19 mouse cellular contexts compared by ENCODE assay signal in genomic region chr19:29121394-29121793, GRCm38 (mm10).
"Had no signal": no experiment of that assay in that cellular context is flagged by ENCODE, and none has a peak within 500 bp of the region (broad histone marks: within the 10 kb centered on the region; RNA-seq: fewer than 3 reads in every experiment).

No protein-coding gene starts in this region.

- H3K9me3 ChIP-seq: intestine, embryonic 15.5 days; limb, embryonic 12.5 days; limb, embryonic 15.5 days; midbrain, embryonic 12.5 days; midbrain, embryonic 15.5 days; neural tube, embryonic 12.5 days; neural tube, embryonic 15.5 days; stomach, embryonic 15.5 days had no signal

- H3K27ac ChIP-seq: intestine, embryonic 15.5 days; limb, embryonic 12.5 days; limb, embryonic 15.5 days; liver, embryonic 14.5 days; macrophage; midbrain, embryonic 12.5 days; midbrain, embryonic 15.5 days; neural tube, embryonic 12.5 days; neural tube, embryonic 15.5 days; stomach, embryonic 15.5 days had no signal

- H3K9ac ChIP-seq: intestine, embryonic 15.5 days; limb, embryonic 12.5 days; limb, embryonic 15.5 days; liver, embryonic 14.5 days; liver, postnatal 0 days; lung, embryonic 14.5 days; midbrain, embryonic 12.5 days; midbrain, embryonic 15.5 days; neural tube, embryonic 12.5 days; neural tube, embryonic 15.5 days; stomach, embryonic 15.5 days had no signal

- H3K4me3 ChIP-seq: intestine, embryonic 15.5 days; limb, embryonic 12.5 days; limb, embryonic 15.5 days; midbrain, embryonic 12.5 days; midbrain, embryonic 15.5 days; neural tube, embryonic 12.5 days; neural tube, embryonic 15.5 days; stomach, embryonic 15.5 days had no signal

- ATAC-seq: intestine, embryonic 15.5 days; liver, postnatal 0 days; lung, postnatal 0 days; midbrain, embryonic 15.5 days had no signal

- H3K27me3 ChIP-seq: intestine, embryonic 15.5 days; limb, embryonic 12.5 days; limb, embryonic 15.5 days; midbrain, embryonic 12.5 days; midbrain, embryonic 15.5 days; neural tube, embryonic 12.5 days; neural tube, embryonic 15.5 days; stomach, embryonic 15.5 days had no signal

- H3K4me2 ChIP-seq: intestine, embryonic 15.5 days; limb, embryonic 12.5 days; limb, embryonic 15.5 days; liver, embryonic 11.5 days; lung, embryonic 14.5 days; midbrain, embryonic 12.5 days; midbrain, embryonic 15.5 days; neural tube, embryonic 12.5 days; neural tube, embryonic 15.5 days; stomach, embryonic 15.5 days had no signal

- H3K4me1 ChIP-seq: intestine, embryonic 15.5 days; limb, embryonic 15.5 days; midbrain, embryonic 12.5 days; midbrain, embryonic 15.5 days; neural tube, embryonic 12.5 days; neural tube, embryonic 15.5 days; stomach, embryonic 15.5 days had no signal

- DNase-seq: left cerebral cortex, postnatal 4 days; liver, postnatal 0 days; lung, embryonic 14.5 days; right cerebral cortex, adult 18-20 months; right cerebral cortex, postnatal 14 days; spleen, adult 18-20 months; thymus, postnatal 25 days had no signal
